Mouse (Mus musculus) layer of hippocampus, adult 11-12 months (tissue): ENCODE data around the gene Frzb.
"Not testable (repeated sequence)": the region's sequence is repeated elsewhere in the genome, so short reads cannot be mapped to it uniquely, and the experiment has no call there.

Experiments used
- DNase-seq: peaks from one replicate; pipeline ENCODE4 v3.0.0; 2022; ENCODE audit warnings: low spot score

The Frzb gene

GRCm38 (mm10) chr2:80447291-80447791 lies at the start of gene Frzb:
Frzb (minus strand) TSS chr2:80447625.
- DNase-seq, result peak; percentile 11

- not testable (repeated sequence) for DNase-seq
Observed at GRCm38 (mm10) chr2:80495304-80495703, 47.9 kb upstream of the Frzb start.

- no peak for DNase-seq
Observed at GRCm38 (mm10) chr2:80486851-80487250, 39.4 kb upstream of the Frzb start.

GRCm38 (mm10) chr2:80484951-80485350 lies 37.5 kb upstream of the Frzb start:
- DNase-seq, result no peak

- DNase-seq, result no peak
Observed at GRCm38 (mm10) chr2:80475831-80476230, 28.4 kb upstream of the Frzb start.

- DNase-seq, result no peak
Observed at GRCm38 (mm10) chr2:80474247-80474796, 26.9 kb upstream of the Frzb start.

GRCm38 (mm10) chr2:80465991-80466821 lies 18.8 kb upstream of the Frzb start:
- DNase-seq, result no peak

- no peak for DNase-seq
Observed at GRCm38 (mm10) chr2:80461827-80462226, 14.4 kb upstream of the Frzb start.

- peak; percentile 39 for DNase-seq
Observed at GRCm38 (mm10) chr2:80448231-80448630, 806 bp upstream of the Frzb start.

- DNase-seq, result peak; percentile 41
Observed at GRCm38 (mm10) chr2:80446308-80447151, 895 bp downstream of the Frzb start.

- no peak for DNase-seq
Observed at GRCm38 (mm10) chr2:80445926-80446307, 1.5 kb downstream of the Frzb start.

- no peak for DNase-seq
Observed at GRCm38 (mm10) chr2:80445491-80445890, 1.9 kb downstream of the Frzb start.

GRCm38 (mm10) chr2:80444418-80445365 lies 2.7 kb downstream of the Frzb start:
- DNase-seq, result no peak

- no peak for DNase-seq
Observed at GRCm38 (mm10) chr2:80443962-80444361, 3.5 kb downstream of the Frzb start.

- no peak for DNase-seq
Observed at GRCm38 (mm10) chr2:80441386-80441785, 6.0 kb downstream of the Frzb start.

GRCm38 (mm10) chr2:80438854-80439253 lies 8.6 kb downstream of the Frzb start:
- no peak for DNase-seq

- no peak for DNase-seq
Observed at GRCm38 (mm10) chr2:80437401-80437800, 10.0 kb downstream of the Frzb start.

- no peak for DNase-seq
Observed at GRCm38 (mm10) chr2:80434783-80435572, 12.4 kb downstream of the Frzb start.

GRCm38 (mm10) chr2:80433254-80433876 lies 14.1 kb downstream of the Frzb start:
- DNase-seq, result no peak
